Mouse (Mus musculus): ENCODE results near the gene Cfap52. TPM values are rescaled to one million over a fixed set of nuclear protein-coding genes. Genes with fewer than 3 reads are reported as not detected.

Cfap52 gene
- polyA plus RNA-seq, 1 experiment: 76.9 TPM

- Histone ChIP-seq H3K4me3 (ENCODE audit: control insufficient read depth, low read depth, low read length) (no peak overlapping the region), H3K36me3 (ENCODE audit: control insufficient read depth, insufficient read depth, low read length) (no peaks in the 10 kb centered on the region), H3K4me1 (ENCODE audit: control insufficient read depth, insufficient read depth, low read length) (no peaks in the 10 kb centered on the region), H3K27ac (ENCODE audit: control insufficient read depth, insufficient read depth, low read depth, low read length) (no peak overlapping the region), H3K27me3 (ENCODE audit: control insufficient read depth, insufficient read depth, low read length) (no peaks in the 10 kb centered on the region)
- TF ChIP-seq POLR2A (IDR thresholded peaks at IDR 0.05; ENCODE audit: control insufficient read depth, low read depth, low read length) (no peak), CTCF (IDR thresholded peaks at IDR 0.05; ENCODE audit: control insufficient read depth, insufficient read depth, insufficient replicate concordance, low read depth, low read length) (no peak)
Observed at GRCm38 (mm10) chr11:67888521-67888920, 76.9 kb downstream of the Cfap52 start.

- no peaks in the 10 kb centered on the region for H3K36me3 ChIP-seq (ENCODE audit: control insufficient read depth, insufficient read depth, low read length)
- H3K27me3 ChIP-seq (ENCODE audit: control insufficient read depth, insufficient read depth, low read length): no peaks in the 10 kb centered on the region
- no peak overlapping the region for H3K4me3 ChIP-seq (ENCODE audit: control insufficient read depth, low read depth, low read length)
- TF ChIP-seq CTCF (IDR thresholded peaks at IDR 0.05; ENCODE audit: control insufficient read depth, insufficient read depth, insufficient replicate concordance, low read depth, low read length) (peak; percentile 43; the same call in 1 of the 2 replicates), POLR2A (IDR thresholded peaks at IDR 0.05; ENCODE audit: control insufficient read depth, low read depth, low read length) (no peak)
- no peaks in the 10 kb centered on the region for H3K4me1 ChIP-seq (ENCODE audit: control insufficient read depth, insufficient read depth, low read length)
- H3K27ac ChIP-seq (ENCODE audit: control insufficient read depth, insufficient read depth, low read depth, low read length): no peak overlapping the region
Observed at GRCm38 (mm10) chr11:67885921-67886320, 79.5 kb downstream of the Cfap52 start.

Other genes starting within 250 kb of the Cfap52 start
- 0.16 and 0.73 TPM in 2 replicates for gene Glp2r, start 194.5 kb downstream of the Cfap52 start, polyA plus RNA-seq (2012; rRNA removed)
- not detected in 2 replicates for gene Gsg1l2, start 191.0 kb downstream of the Cfap52 start, polyA plus RNA-seq (2012; rRNA removed)
- not detected in 2 replicates for gene Dhrs7c, start 167.5 kb downstream of the Cfap52 start, polyA plus RNA-seq (2012; rRNA removed)
- 1.5 and 1.7 TPM in 2 replicates for gene Usp43, start 43.5 kb downstream of the Cfap52 start, polyA plus RNA-seq (2012; rRNA removed)
- gene Stx8, start 542 bp upstream of the Cfap52 start, polyA plus RNA-seq (2012; rRNA removed): 12.9 and 19.6 TPM in 2 replicates

All from testis, adult 2 months (tissue).